Mouse (Mus musculus) spleen, postnatal 4 days (tissue): Measurements from ENCODE around the gene Dnajc24.

ENCODE experiments used
- DNase-seq, 2 experiments: peaks; one replicate each; pipeline ENCODE4 v3.0.0; 2022; ENCODE audit warnings: low spot score in 2 of 2

The Dnajc24 gene

DNA sequence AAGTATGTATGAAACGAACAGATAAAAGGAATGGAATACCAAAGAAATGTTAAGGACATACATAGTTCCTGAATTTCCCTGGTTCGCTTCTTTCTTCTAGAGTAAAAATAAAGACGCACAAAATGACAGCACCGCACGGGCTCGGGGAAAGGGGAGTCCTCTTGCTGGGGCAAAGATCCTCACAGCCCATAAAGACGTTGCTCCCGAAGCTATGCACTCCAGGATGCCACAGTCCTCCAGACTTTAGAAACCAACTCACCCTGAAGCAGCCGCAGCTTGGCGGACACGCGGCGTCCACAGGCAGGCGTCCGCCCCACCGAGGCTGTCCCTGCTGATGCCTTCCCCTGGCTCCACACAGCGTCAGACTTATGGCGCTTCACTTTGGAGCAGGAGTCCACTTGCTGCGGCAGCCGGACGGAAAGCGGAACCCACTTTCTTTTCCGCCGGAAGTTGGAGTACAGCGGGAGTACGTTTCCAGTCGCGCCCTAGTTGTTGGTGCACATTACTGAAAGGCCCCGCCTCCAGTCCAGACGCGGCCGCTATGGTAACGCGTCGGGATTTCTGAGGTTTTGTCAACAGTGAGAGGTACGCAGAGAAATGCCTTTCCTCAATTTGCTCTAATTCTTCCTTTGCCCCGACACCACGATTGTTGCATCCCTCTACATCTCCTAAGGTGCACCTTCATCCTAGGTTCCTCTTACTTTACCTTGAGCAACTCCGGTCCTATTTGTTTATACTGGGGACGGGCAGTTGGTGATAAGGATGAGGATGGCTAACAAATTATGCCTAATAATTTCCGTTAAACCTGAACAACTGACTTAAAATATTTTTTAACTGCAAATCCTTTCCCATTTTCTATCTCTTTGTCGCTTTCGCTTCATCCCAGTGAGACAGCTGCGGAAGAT is at the start of gene Dnajc24:
Gene Dnajc24, minus strand, starts transcription at position 715 of the 905 bp plus-strand sequence.
- DNase-seq = peak; percentile 83 to 91

DNA sequence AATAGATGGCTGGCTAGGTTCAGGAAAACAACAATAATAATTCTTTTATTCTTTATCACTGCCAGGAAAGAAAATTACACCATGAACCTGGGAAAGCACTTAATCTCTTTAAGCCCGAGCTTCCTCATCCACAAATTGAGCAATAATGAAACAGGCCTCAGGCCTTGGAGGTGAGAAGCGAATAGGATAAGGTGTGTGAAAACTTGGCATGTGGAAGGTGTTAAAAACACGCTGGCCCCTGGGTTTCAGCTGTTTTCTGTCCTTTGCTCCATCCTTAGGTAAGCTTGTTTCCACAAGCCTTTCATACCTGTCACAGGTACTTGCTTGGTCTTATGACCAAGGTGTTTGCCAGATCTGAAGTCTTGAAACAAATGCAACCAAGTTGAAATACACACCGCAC is 43.3 kb upstream of the Dnajc24 start:
- DNase-seq = no peak

DNA sequence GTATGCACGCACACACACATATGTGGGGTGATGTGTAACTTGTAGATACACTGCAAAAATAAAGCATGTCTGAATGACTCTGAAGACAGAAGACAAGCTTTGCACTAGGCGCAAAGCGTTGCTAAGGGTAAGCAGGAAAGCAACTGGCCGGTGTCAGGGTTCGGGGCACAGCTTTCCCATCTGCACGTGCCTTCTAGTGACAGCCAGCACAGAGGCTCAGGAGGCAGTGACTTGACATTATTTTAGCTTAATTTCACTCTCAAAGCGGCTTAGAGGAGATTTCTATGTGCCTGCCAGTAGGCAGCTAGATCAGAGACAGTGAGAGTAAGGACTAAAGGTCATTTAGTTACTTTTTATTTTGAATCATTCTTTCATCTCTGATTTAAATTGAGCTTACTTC is 39.1 kb upstream of the Dnajc24 start:
- DNase-seq = no peak

DNA sequence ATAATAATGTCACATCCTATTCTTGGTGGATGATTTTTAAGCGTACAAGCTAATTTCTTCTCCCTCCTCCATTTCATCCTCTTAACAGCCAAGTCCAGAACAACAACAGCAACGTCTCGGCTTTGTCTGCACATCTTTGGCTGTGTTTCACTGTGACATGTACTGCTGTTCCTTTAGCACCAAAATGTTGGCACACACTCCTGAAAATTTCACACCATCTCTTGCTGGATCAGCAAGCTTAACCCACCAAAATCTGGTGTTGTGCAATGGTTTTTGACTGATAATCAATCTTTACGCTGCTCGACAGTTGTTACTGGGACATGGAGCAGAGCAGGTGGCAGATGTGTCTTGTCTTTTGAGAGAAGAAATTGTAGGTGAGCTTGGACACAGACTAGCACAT is 38.6 kb upstream of the Dnajc24 start:
- DNase-seq = no peak

DNA sequence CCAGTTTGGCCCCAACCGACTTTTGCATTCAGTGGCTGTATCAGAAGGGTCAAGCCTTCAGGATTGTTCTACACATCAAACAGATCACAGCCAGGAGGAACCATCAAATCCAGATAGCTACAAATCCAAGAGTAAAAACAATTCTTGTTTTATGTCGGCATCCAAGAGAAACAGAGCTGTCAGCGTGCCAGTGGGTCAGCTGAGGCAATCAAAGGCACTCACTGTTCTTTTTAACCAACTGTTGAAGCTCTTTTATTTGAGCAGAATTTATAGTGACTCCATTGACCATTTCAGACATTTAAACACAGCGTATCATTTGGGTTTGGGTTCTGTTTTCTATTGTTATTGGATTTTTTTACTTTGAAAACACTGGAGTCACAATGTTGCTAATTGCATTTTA is 34.9 kb upstream of the Dnajc24 start:
- no peak for DNase-seq

DNA sequence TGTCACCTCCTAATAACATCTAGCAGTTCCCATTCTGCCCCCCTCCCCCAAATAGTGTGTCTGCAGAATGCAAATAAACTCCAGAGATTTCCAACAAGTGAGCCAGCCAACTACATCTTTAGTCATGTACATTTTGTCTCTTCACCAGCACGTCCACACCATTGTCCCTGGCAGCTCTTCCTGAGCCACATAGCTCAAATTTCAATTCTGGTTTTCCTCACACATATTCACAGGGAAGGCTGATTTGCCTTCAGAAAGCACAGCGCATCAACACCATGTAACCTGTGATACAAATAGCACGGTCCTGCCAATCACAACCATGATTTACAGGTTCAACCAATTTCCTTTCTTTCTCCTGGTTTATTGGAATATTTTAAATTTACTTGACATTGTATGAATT is 21.5 kb upstream of the Dnajc24 start:
- DNase-seq = no peak

DNA sequence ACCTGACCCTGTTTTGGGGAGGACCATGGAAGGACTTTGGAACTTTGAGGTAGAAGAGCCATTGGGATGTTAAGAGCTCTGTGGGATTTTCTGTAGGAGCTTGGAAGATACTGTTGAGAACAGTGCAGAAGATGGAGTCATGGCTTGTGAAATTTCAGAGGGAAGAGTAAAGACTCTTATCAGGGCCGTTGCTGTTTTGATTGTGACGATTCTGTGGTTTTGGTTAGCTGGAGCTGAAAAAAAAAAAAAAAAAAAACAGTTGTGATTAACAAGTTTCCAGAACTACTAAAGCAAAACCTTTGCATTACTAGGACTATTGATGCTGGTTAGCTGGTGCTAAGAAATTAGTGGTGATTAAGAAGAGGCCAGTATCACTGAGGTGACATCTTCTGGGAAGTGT is 5.1 kb upstream of the Dnajc24 start:
- DNase-seq = no peak

DNA sequence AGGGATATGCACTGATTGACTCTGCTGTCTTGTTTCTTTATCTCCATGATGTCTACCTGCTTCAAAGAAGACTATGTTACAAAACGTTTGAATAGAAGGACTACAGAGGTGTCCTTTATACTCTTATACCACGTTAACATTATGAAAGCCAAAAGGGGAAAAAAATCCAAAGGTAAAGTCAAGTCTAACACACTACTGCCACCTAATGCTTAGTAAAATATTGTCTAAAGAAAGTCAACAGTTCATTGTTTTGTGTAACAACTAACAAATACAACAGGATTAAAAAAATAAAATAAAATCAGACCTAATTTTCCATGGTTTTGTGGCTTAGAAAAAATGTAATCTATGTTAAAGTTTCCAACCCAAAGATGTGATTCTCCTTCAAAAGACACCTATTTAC is 15.3 kb downstream of the Dnajc24 start:
- DNase-seq = no peak

DNA sequence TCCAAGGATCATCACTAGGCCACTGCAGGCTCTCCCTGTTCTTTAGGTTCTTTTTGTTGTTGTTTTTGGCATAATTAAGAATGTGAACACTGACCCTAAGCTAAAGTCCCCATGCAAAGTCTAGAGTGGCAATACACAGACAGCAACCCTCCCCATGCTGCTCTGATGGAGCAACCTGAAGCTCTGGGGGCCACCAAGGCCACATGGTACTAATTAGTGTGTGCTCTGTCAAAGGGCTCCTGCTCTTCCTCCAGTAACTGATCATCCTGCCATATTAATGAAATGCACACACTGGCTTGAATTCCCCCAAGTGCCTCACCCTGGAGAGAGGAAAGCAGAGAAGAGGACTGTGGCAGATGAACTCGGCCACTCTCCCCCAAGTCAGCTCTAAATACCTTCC is 16.2 kb downstream of the Dnajc24 start:
- no peak for DNase-seq

DNA sequence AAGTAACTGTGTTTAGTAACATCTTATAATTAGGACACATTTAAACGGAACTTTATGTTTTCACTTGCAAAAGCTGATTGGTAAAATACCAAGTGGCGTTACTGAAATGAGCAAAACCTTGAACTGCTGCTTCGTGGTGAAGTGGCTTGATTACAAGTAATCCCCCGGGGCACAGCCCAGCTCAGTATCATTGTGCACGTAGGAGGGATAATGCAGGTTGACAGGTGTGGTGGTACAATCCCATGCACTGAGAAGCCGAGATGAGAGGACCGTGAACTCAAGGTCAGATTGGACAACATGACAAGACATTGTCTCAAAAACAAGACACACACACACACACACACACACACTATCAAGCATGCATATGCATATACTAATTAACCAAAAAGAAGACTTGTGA is 18.1 kb downstream of the Dnajc24 start:
- no peak for DNase-seq

DNA sequence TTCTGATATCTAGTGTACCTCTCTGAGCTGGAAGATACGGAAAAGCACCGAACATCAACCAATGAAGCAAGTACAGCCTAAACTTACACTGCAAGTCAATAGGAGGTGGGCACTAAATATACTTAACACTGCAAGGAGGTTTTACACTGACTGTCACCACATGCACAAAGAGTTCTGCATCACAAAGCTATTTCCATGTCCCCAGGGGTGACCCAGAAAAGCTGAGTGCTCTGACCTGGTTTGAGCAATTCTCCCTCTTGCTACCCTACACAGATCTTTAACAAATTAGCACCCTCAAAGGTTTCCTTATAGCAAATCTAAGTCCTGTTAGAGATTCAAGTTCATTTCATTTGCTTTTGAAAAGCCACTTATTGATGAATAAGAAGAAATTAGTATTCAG is 25.3 kb downstream of the Dnajc24 start:
- no peak for DNase-seq

DNA sequence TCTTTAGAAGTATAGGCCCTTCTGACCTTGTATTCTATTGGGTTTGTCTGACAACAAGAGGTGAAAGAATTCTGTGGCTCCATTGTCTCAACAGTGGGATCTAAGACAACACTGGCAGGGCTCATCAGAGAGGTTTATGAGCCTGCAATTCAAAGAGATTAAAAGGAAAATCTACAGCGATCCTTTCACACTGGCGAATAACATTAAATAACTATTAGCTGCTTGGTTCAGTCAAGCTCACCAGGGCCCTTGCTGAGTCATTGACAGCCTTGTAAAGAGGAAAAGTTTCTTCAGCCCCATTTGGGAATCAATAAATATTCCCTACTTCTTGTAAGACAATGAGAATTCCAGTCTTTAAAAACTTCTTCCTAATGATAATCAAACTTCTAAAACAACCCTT is 29.4 kb downstream of the Dnajc24 start:
- DNase-seq = no peak

DNA sequence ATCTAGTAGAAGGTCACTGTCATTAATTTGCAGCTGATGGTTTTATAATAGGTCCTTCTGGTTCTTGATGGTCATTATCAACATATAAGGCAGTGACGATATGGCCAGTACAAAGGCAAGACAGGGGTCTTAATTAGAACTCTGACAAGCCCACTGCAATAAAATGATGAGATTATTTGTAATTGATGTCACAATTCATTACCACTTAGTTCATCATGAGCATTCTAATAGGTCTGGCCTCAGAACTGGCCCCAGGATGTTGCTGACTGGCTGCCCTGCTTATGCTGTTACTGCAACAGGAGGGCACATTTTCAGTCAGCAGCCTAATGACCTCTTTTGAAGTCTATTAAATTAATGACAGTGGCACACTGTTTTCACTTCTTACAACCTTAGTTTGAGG is 39.9 kb downstream of the Dnajc24 start:
- no peak for DNase-seq

DNA sequence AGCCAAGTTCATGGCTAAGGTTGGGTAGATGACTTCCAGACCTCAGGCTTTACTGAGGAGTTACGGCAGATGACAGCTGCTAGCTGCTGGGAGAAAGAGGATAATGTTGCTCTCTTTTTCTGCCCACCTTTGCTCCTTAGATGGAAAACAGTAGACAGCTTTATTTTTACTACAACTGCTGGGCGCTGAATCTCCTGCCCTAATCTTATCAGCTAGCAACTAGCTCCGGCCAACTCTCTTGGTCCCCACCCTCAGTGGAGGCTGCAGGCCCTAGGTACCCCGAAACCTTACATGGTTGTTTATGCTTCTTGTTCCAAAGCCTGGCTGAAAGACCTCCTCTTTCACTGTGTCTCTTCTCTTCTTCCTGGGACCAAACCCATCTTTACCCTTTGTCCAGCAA is 49.5 kb downstream of the Dnajc24 start:
- no peak for DNase-seq

DNA sequence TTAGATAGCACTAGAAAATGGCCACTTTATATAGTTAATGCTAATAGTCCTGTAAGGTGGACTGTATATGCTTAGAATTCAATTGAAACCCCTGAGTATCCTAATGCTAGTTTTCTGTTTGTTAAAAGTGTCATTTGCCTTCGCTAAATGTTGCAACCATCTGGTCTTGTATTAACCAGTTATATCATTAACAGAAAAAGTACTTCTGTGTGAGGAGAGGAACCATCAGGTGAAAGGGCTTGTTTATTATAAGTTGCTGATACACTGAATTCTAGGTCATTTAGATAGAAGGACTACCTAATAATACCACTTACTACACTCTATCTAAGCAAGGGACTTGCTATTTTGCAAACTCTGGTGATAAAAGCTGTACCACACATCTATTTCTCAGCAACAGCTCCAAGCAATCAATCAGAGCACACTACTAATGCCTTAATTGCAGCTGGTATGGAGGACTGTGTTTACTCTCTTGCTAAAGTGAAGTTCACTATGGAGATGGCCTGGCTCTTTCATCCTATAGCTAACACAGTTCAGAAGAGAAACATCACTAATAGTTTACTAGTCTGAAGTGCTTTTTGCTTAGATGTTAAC is 51.9 kb downstream of the Dnajc24 start:
- DNase-seq = no peak

DNA sequence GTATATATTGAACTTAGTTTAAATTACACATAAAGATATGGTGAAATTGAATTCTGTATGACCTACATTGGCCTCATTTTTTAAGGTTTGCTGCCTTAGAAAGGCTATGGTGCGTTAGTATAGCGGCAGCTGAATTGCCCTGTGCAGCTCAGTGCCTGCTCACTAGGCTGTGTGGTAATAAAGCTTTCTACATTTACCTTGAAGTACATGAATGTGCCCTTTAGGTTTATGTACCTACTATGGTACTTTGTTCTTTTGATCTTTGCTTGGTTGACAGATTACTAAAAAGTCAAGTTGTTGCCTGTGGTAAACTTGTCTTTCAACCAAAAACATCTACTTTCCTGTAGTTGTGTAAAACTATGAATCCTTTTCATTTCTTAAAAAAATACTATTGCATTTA is 53.2 kb downstream of the Dnajc24 start:
- DNase-seq = no peak

DNA sequence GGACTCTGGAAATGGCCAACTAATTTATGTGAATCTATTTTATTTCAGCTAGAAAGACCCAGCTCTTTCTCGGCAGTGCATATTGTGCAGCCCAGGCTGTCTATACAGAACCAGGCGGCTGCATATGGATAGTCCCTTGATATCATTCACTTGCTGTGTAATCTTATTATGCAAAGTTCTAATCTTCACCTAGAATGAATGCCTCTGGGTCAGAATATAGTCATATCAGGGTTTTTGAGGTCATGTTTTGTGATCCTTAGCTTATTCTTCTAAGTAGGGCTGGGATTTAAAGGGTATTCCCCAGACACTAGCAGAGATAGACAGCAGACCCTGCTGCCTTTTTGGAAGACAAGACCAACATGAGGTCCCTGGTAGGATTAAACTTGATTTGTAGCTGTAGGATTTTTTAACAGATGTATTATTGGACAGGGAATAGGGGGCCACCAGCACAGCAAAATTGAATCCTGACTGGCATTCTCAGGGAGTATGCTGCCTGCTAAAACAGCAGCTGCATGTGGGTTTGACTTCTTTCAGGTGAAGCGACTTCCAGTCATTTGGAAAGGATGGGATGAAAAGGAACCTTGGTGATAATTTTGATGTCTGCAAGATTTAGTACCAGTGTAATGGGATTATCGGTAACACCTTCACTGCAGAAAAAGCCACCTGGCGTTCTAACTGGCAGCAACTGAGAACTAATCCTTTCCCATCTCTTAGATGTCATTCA is 85.6 kb downstream of the Dnajc24 start:
- DNase-seq = no peak
